Mouse (Mus musculus): ENCODE results near the gene Stxbp3. TPM values are rescaled to one million over a fixed set of nuclear protein-coding genes. Genes with fewer than 3 reads are reported as not detected.
A peak's percentile ranks its signal among the peaks of the same experiment; 100 is the strongest.

The Stxbp3 gene
- polyA plus RNA-seq, 1 experiment from 2014 or later, result 60.3 TPM

DNA sequence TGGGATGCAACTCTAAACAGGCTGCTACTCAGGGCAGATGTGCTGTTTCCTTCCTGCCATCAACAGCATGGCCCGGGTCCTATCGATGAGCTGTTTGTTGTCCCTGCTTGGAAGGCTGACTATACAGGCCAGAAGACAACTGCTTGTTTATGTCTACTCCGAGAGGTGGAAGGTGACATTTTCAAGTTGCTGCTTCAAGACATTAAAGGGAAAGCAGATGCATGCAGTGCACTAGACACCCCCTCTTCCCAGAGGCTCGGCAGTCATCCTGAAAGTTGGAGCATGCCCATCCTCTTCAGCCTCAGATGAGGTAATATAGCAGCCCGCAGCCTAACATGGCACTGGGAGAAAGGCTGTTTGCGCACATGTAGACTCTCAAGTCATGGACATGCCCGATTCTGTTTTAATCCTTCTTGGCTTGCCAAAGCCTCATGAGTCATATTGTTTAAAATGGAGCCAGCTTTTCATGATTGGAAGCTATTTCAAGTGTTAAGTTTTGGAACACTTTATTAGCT lies 77.7 kb downstream of the Stxbp3 start:
- no peaks in the 10 kb centered on the region for H3K27me3 ChIP-seq
- DNase-seq (ENCODE audit: low read depth, low spot score) (peak; percentile 49), ATAC-seq (no peak)
- TF ChIP-seq CTCF (IDR thresholded peaks at IDR 0.05), result no peak
- in situ Hi-C loops (cut with MboI; ENCODE audit: low pct_unique_long_range_greater_than_20kb), result no loop called here
- CTCF ChIA-PET, result interaction anchor here (0.9 to 3.2 kb wide), 12 partner anchors 8 to 148 kb away, joined by 3 to 20 read pairs (median 4); partner anchors contain the start of genes Aknad1 and Gpsm2
- POLR2A ChIA-PET, result interaction anchor here (0.5 to 0.8 kb wide), 2 partner anchors 11 to 34 kb away, joined by 3 read pairs; no protein-coding TSS in a partner anchor

GRCm38 (mm10) chr3:108759566-108760420 lies 80.5 kb downstream of the Stxbp3 start:
- H3K27me3 ChIP-seq, result no peaks in the 10 kb centered on the region
- ChIA-PET CTCF (interaction anchor here (1.0 to 1.7 kb wide), 5 partner anchors 10 to 59 kb away, joined by 3 to 9 read pairs (median 4); partner anchors contain the start of gene Gpsm2), POLR2A (no interaction called here)
- TF ChIP-seq CTCF (IDR thresholded peaks at IDR 0.05), result no peak
- peak; percentile 90 for DNase-seq (ENCODE audit: low read depth, low spot score)
- peak; percentile 46 for ATAC-seq
- in situ Hi-C loops (cut with MboI; ENCODE audit: low pct_unique_long_range_greater_than_20kb), result no loop called here

- no peak for ATAC-seq
- H3K27me3 ChIP-seq, result no peaks in the 10 kb centered on the region
- in situ Hi-C loops (cut with MboI; ENCODE audit: low pct_unique_long_range_greater_than_20kb), result no loop called here
- ChIA-PET CTCF (no interaction called here), POLR2A (no interaction called here)
- no peak for DNase-seq (ENCODE audit: low read depth, low spot score)
- no peak for TF ChIP-seq CTCF (IDR thresholded peaks at IDR 0.05)
Observed at GRCm38 (mm10) chr3:108757570-108757969, 82.8 kb downstream of the Stxbp3 start.

GRCm38 (mm10) chr3:108756131-108756530 lies 84.2 kb downstream of the Stxbp3 start:
- CTCF ChIA-PET, result interaction anchor here (1.5 kb wide), 1 partner anchor 15 kb away, joined by 4 read pairs; no protein-coding TSS in a partner anchor
- ATAC-seq, result no peak
- POLR2A ChIA-PET, result interaction anchor here (0.9 kb wide), 1 partner anchor 34 kb away, joined by 3 read pairs; the partner anchor contains the start of gene Gpsm2
- in situ Hi-C loops (cut with MboI; ENCODE audit: low pct_unique_long_range_greater_than_20kb), result no loop called here
- H3K27me3 ChIP-seq, result peaks cover 6% of the 10 kb centered on the region
- no peak for TF ChIP-seq CTCF (IDR thresholded peaks at IDR 0.05)
- DNase-seq (ENCODE audit: low read depth, low spot score), result no peak

DNA sequence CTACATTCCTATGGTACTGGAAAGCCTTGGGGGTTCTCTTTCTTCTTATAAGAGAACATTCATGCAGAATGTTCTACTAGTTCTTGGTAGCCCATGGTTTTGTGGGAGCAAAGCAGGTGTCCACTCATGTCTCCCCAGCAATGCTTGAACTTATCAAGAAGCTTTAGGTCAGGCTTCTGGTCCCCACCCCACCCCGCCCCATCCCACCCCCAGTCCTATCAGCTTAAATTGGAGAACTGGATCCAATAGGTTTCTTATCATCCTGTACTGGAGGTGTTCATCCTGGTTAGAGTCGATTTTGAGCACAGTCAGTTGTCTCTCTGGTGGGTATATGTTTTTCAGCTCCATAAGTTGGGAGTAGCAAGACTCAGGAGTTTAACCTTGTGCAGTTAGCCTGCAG lies 84.8 kb downstream of the Stxbp3 start:
- ChIA-PET POLR2A (interaction anchor here (0.9 kb wide), 1 partner anchor 33 kb away, joined by 3 read pairs; the partner anchor contains the start of gene Gpsm2), CTCF (interaction anchor here (1.5 to 2.1 kb wide), 2 partner anchors 7 to 15 kb away, joined by 4 to 6 read pairs; no protein-coding TSS in a partner anchor)
- H3K27me3 ChIP-seq, result peaks cover 7% of the 10 kb centered on the region
- in situ Hi-C loops (cut with MboI; ENCODE audit: low pct_unique_long_range_greater_than_20kb), result no loop called here
- no peak for ATAC-seq
- TF ChIP-seq CTCF (IDR thresholded peaks at IDR 0.05), result no peak
- DNase-seq (ENCODE audit: low read depth, low spot score), result no peak

DNA sequence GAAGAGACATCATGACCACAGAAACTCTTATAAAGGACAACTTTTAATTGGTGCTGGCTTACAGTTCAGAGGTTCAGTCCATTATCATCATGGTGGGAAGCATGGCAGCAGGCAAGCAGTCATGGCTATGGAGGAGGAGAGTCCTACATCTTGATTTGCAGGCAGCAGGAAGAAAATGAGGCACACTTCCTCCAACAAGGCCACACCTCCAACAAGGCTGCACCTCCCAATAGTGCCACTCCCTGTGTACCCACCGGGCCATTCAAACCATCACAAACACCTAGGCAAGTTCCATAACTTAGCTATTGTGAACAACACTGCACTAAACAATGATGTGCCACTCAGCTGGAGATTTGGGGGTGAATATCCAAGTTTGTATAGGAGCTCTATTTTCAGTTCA lies 85.8 kb downstream of the Stxbp3 start:
- ChIA-PET CTCF (interaction anchor here (1.2 to 2.1 kb wide), 3 partner anchors 8 to 20 kb away, joined by 3 to 6 read pairs (median 4); no protein-coding TSS in a partner anchor), POLR2A (no interaction called here)
- DNase-seq (ENCODE audit: low read depth, low spot score) (no peak), ATAC-seq (no peak)
- peaks cover 7% of the 10 kb centered on the region for H3K27me3 ChIP-seq
- in situ Hi-C loops (cut with MboI; ENCODE audit: low pct_unique_long_range_greater_than_20kb), result no loop called here
- TF ChIP-seq CTCF (IDR thresholded peaks at IDR 0.05), result no peak

DNA sequence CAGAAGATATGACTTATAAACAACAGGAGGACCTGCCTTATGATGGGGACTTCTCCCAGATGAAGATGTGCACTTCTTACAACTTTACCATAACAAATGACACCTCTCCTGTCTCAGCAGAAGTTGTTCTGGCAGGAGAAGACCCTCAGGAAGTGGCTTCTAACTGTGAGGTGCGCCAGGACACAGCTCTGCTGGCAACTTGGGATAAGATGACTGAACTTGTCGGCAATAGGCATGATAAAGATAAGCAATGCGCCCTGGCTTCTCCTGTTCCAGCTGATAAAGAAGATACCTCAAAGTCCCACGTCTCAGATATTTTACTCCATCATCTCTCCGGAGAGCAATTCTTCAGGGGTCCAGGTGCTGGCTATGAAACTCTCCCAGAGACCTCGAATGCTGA lies 88.6 kb downstream of the Stxbp3 start:
- peaks cover 7% of the 10 kb centered on the region for H3K27me3 ChIP-seq
- in situ Hi-C loops (cut with MboI; ENCODE audit: low pct_unique_long_range_greater_than_20kb), result no loop called here
- ATAC-seq (no peak), DNase-seq (ENCODE audit: low read depth, low spot score) (no peak)
- POLR2A ChIA-PET, result no interaction called here
- CTCF ChIA-PET, result interaction anchor here (1.0 to 1.8 kb wide), 3 partner anchors 11 to 15 kb away, joined by 5 read pairs; no protein-coding TSS in a partner anchor
- TF ChIP-seq CTCF (IDR thresholded peaks at IDR 0.05), result no peak

DNA sequence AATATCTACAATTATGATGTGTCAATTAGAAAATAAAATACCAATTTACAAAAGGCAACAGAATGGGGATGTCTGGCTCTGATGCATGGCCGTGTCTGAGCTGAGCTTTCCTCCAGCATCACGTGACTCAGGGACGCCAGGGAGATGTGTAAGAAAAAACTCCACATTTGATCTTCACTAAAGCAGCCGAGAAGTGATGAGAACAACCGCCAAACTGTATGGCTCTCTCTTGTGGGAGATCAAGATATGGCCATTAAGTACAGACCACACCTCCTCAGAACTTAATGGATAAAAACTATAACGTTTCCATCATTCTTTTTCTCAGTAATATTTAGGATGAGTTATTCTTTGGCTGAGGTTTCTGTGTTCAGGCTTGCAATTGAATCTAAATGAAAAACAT lies 89.3 kb downstream of the Stxbp3 start:
- TF ChIP-seq CTCF (IDR thresholded peaks at IDR 0.05), result no peak
- H3K27me3 ChIP-seq, result peaks cover 7% of the 10 kb centered on the region
- no peak for ATAC-seq
- POLR2A ChIA-PET, result no interaction called here
- DNase-seq (ENCODE audit: low read depth, low spot score), result no peak
- in situ Hi-C loops (cut with MboI; ENCODE audit: low pct_unique_long_range_greater_than_20kb), result no loop called here
- CTCF ChIA-PET, result interaction anchor here (1.0 to 1.5 kb wide), 2 partner anchors 15 to 18 kb away, joined by 4 to 5 read pairs; no protein-coding TSS in a partner anchor

DNA sequence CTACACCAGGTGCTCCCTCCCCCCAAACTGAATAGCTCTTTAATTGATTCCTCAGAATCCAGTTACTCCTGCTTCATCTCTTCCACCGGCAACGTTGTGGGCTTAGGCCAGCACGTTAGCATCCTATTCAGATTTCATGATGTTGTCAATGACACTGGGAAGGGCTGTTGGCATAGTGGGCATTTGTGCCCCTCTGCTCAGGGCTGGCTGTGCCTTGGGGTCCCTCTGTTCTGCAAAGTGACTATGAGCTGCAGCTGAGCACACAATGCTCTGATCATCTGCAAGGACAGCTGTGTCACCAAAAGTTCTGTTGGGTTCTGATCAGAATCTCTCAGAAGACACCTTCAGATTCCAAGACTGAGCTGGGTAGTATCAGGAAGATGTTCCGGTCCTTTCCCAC lies 96.3 kb downstream of the Stxbp3 start:
- POLR2A ChIA-PET, result no interaction called here

More for the DNA sequence above, 96.3 kb downstream of the Stxbp3 start:
- TF ChIP-seq CTCF (IDR thresholded peaks at IDR 0.05), result no peak
- no peak for DNase-seq (ENCODE audit: low read depth, low spot score)
- H3K27me3 ChIP-seq, result no peaks in the 10 kb centered on the region
- CTCF ChIA-PET, result interaction anchor here (1.2 to 1.6 kb wide), 2 partner anchors 18 to 21 kb away, joined by 3 to 4 read pairs; no protein-coding TSS in a partner anchor
- in situ Hi-C loops (cut with MboI; ENCODE audit: low pct_unique_long_range_greater_than_20kb), result no loop called here
- no peak for ATAC-seq

Other genes starting within 250 kb of the Stxbp3 start
- 25.7 TPM for gene Wdr47, start 249.2 kb downstream of the Stxbp3 start, polyA plus RNA-seq (2021)
- 74.3 TPM for gene Clcc1, start 186.6 kb downstream of the Stxbp3 start, polyA plus RNA-seq (2021)
- gene Gpsm2, start 118.2 kb downstream of the Stxbp3 start, polyA plus RNA-seq (2021), result 36.0 TPM
- not detected for gene Aknad1, start 100.9 kb downstream of the Stxbp3 start, polyA plus RNA-seq (2021)
- gene Fndc7, start 49.5 kb upstream of the Stxbp3 start, polyA plus RNA-seq (2021), result 0.10 TPM
- 115 TPM for gene Prpf38b, start 71.2 kb upstream of the Stxbp3 start, polyA plus RNA-seq (2021)
- 0.04 TPM for gene Henmt1, start 99.3 kb upstream of the Stxbp3 start, polyA plus RNA-seq (2021)
- gene Gm9857, start 99.9 kb upstream of the Stxbp3 start, polyA plus RNA-seq (2021), result not detected
- gene Fam102b, start 187.1 kb upstream of the Stxbp3 start, polyA plus RNA-seq (2021), result 30.5 TPM
- gene Slc25a54, start 239.9 kb upstream of the Stxbp3 start, polyA plus RNA-seq (2021), result not detected

Measured in Patski (cell line).